Mouse (Mus musculus) small intestine, adult 2 months (tissue): ENCODE data around the gene Cops7a.

ENCODE experiments used
- CTCF ChIP-seq: fragments of 200-500 bp; IDR thresholded peaks from 2 replicates; pipeline ENCODE4 v1.5.1; 2012; ENCODE audit warnings: low read depth, mild to moderate bottlenecking, control low read depth, inconsistent platforms, low read length, moderate library complexity, mixed read lengths; ENCODE audit not compliant: insufficient replicate concordance, insufficient read length; ENCODE audit errors: extremely low read depth
- POLR2A ChIP-seq: fragments of 200-500 bp; IDR thresholded peaks from 2 replicates; pipeline ENCODE4 v1.6.1; 2012; ENCODE audit warnings: low read depth, mild to moderate bottlenecking, control low read depth, inconsistent platforms, low read length, moderate library complexity

- no peak for TF ChIP-seq CTCF
- TF ChIP-seq POLR2A = no peak
Observed at GRCm38 (mm10) chr6:124943526-124943925, 21.8 kb downstream of the Cops7a start.
